Mouse (Mus musculus): Measurements from ENCODE around the gene Mmd2.

Mmd2 gene

DNA sequence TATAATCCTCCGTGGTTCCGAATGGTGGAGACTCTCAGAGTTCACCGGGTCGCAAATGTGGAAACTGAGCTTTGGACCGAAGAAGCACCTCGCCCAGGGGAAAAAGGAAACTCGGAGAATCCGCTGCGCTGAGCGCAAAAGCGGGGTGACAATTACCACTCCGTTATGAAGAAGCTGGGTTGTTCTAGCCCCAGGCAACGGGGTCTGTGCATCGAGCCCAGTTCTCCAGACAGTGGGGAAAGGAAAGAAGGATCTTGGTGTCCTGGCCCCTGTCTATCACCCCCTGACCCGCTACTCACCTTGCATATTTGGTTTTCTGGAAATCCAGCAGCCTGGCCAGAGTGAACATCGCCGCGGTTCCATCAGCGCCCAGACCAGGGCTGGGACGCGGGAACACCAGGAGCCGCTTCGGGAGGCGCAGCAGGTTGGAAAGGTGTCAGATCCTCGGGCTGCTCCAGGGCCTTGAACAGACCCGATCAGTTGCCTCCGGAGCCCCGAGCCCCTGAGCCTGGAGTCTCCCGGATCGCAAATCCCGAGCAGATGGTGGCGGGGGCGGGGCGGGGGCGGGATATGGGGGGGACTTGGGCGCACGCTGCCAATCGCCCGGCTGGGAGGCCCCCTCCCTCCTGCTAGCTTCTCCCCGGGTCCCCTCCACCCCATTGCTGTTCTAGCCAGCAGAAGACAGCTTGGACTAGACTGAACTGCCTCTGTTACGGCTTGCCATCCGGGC, at the start of gene Mmd2:
Gene Mmd2 (minus strand): TSS at position 542 of the 730 bp plus-strand sequence.
- peak; percentile 34 for DNase-seq

DNA sequence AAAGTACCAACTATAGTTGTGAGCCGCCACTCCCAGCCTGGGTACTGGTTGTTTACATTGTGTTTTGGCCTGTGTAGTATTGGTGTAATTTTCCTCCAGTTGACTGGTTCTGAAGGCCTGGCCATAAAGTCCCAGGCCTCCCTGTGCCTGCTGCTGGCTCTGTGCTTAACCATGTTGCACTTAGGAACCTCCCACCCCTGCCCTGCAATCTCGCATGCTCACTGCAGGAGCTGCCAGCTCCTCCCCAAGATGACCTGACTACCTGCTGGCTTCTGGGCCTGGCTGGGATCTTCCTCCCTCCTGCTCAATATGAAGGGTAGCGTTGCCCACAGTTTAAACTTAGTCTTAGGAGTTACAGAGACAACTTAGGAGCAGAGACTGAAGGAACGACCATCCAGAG, 43.7 kb upstream of the Mmd2 start:
- DNase-seq = peak; percentile 26

DNA sequence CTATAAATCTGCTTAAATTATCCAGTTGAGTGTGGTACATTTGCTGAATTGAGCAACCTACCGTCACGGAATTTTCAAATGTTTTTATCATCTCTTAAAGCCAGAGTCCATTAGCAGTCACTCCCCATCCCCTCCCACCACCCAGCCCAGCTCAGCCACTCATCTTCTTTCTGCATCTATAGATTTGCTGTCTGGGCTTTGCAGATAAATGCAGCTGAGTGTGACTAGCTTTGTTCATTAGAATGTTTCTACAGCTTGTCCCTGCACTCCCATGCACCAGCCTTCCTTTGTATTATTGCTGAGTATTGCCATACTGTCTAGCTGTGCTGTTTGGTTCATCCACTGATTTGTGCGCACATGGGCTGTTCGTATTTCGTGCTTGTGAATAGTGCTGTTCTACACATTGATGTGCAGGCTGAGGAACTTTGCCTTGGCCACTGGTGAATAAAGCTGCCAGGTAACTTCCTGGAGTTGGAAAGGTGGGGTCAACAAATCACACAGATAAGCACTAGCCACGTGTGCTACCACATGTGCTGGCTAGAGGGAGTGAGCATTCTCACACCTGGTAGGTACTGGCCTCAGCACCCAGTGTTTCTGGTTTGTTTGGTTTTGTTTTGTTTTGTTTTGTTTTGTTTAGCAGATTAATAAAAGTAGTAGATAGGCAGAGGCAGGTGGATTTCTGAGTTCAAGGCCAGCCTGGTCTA, 42.3 kb upstream of the Mmd2 start:
- DNase-seq = no peak

DNA sequence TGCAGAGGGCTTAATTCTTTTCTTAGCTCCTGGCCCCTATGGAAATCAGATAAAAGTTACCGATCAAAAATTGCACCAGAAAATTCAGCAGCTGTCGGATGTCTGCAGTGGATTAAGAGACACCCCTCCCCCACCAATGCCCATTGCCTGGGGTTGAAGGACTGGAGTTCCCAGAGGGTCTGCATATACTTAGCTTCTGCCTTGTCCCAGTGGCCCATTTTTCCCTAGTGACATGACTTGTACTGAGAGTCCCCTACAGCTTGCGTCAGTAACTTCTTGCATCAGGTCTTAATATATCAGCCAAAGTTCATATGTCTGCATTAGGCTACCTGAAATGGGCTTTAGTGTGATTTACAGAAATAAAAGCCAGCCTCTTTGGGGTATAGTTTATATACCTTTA, 41.8 kb upstream of the Mmd2 start:
- no peak for DNase-seq

DNA sequence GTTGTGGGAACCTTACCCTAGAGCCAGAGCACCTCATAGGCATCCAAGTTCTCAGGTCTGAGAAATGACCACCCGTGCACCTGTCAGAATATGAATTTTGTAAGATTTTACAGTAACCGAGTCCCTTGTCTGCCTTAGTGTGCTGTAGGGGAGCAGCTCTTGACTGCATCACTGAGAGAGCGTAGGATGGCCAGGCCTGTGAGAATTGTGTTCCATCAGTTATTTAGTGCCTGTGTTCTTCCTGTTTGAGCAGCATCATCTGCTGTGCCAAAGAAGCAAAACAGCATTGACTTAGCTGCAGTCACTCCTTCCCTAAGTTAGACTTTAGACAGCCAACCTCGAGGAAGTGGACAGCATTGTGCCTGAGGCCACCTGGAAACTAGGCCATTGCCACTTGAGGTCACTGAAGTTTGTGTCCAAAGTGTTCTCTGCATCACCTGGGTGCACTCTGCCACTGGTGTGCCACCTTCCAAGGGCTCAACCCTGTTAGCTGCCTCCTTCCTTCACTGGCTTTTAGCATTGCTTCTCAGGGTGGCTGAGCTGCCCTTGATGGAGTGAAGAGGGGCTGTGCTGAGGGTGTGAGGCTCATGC, 41.0 kb upstream of the Mmd2 start:
- no peak for DNase-seq

DNA sequence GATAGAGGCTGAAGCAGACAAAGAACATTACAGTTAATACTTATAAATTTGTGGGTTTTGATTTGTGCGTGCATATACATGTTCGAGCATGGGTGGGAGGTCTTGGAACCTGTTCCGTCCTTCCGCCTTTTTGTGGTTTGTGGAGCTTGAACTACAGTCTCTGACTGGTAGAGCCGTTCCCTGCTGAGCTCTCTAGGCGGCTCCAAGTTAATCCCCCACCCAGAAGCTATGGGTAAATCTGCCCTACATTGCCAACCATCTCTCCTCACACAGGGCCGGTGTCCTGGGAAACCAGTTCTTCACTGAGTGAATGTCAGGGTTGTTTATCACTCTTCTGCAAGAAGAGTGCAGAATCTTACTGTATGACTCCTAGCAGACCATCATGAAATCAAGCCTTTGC, 39.6 kb upstream of the Mmd2 start:
- DNase-seq = no peak

DNA sequence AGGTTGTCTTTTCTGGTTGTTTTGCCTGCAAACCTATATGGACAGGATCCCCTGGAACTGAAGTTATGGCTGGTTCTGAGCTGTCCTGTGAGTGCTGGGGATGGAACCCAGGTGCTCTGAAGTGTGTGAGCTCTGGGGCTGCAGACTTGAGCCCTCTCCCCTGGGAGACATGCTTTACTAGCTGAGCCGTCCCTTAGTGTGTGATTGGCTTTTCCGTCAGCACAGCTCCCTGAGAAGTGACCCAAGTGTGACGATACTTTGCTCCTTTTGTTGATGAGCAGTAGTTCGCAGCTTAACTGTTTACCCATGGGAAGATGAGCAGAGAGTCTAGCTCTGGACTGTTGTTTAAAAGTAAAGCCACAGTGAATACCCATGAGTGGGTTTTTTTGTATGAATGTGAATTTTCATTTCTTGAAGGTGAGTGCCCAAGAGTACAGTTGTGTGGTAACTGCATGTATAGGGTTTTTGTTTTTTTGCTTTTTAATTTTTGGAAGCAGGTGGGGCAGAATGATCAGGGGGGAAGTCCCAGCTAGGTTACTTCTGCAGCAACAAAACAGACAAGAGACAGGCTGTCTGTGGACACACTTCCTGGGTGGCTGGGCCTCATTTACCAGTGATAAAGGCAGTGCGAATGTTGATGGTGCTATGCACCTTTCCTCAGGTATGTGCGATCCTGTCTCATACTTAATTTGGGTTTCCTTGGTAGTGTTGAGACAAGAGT, 32.9 kb upstream of the Mmd2 start:
- DNase-seq = no peak

DNA sequence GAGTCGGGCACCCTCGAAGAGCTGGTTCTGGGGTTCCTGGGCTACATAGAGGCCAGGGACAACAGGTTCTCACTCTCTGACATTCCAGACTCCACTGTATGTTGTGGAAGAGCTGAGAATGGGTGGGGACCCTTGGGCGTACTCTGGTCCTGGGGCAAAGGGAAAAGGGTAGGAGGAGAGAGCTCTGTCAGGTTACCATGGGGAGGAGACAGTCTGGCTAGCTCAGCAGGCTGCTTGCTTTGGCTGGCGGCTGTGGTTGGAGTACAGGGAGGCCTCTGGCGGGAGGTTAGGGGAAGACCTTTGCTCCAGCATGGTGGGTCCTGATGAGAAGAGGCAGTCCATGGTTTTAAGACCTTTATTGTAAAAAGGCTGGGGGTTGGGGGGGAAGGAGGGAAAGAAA, 31.5 kb upstream of the Mmd2 start:
- DNase-seq = peak; percentile 70

DNA sequence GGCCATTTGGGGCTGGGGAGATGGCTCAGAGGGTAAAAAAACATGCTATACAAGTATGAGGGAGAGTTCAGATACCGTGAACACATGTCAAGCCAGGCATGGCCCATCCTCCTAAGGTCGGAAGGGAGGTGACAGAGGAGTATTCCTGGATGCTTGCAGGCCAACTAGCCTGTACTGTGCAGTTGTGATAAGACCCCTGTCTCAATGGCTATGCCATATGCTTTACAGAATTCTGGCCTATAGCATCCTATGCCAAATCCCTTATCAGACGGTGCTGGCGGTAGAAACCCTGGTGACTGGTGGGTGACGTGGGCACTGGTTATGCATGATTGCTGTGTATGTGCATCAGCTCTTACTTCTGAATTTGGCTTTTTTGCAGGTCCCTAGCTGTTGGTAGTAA, 29.2 kb upstream of the Mmd2 start:
- no peak for DNase-seq

DNA sequence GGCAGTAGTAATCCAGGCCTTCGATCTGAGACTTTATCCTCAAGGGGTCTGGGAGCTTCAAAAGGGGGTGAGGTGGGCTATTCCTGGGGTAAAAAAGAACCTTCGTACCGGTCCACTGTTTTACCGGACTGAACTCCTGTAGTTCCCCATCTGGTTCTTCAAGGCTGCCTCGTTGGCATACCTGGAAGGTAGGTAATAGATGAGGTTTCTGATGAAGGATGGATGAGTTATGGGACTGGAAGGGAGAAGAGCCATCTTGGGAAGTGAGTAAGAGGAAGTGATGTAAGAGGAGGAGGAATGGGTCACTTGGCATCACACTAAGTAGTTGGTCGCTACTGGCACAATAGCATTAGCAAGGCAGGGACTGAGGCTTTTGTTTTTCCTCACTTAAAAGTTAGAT, 21.6 kb upstream of the Mmd2 start:
- DNase-seq = no peak

DNA sequence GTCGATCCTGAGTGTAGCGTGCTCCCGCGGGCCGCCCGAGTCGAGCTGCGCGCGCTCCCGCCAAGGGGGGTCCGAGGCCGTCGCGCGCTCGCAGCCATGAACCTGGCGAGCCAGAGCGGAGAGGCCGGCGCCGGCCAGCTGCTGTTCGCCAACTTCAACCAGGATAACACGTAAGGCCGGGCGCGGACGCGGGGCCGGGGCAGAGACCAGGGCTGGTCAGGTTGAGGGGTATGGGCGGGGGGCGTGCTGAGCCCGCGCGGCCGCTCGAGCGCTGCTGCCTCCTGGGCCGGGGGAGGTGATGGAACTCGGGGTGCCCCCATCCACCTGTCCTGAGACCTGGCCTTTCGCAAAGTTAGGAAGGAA, 21.0 kb upstream of the Mmd2 start:
- no peak for DNase-seq

DNA sequence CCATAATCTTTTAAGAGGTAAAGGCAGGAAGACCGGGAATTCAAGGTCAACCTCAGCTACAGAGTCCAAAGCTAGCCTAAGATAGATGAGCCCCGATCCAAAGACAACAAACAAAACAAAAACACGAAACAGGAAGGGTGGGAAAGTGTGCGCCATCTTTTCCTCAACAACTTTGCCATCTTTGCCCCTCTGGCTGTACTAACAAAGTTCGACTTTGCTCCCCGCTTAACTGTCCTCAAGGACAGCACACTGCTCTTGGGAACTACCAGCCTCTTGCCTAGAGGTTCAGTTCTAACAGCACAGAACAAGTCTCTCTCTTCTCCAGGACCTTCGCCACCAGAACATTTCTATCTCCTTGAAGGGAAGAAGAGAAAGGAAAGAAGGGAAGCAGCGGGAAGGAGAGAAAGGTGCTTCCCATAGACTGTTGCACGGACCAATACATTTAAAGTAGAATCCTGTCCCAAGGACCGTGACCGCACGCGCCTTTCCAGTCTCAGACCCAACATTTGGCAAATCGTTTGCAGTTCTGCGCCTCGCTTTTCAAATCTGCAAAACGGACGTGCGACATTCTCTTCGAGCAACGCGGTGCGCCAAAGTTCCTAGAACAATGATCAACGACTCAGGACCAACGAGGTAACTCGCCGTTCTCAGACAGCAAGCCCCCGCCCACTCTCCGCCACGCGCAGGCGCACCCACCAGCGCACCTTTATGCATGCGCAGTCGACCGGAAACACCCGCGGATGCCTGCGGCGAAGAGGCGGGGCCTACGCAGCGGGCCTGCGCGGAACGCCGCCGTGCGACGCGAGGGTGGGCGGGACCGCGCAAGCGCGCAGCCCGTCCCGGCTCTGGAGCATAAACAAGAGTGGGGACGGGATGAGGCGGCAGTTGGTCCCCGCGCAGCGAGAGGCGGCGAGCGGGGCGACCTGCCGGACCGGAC, 20.4 kb upstream of the Mmd2 start:
- DNase-seq = peak; percentile 98

DNA sequence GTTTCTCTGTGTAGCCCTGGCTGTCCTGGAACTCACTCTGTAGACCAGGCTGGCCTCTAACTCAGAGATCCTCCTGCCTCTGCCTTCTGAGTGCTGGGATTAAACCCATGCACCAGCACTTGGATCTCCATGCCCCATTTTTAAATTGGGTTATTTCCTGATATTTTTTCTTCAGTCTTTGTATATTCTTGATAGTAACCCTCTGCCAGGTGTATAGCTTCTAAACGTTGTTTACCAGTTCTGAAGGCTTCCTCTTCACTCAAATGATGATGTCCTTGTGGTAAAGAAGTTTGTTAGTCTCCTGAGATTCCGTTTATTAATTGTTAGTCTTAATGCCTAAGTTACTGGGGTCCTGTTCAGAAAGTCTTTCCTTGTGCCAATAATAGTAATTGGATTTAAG, 18.8 kb upstream of the Mmd2 start, which contains the start of gene Wipi2:
Gene Wipi2 (plus strand): TSS at position 301 of the 400 bp plus-strand sequence.
- DNase-seq = no peak

DNA sequence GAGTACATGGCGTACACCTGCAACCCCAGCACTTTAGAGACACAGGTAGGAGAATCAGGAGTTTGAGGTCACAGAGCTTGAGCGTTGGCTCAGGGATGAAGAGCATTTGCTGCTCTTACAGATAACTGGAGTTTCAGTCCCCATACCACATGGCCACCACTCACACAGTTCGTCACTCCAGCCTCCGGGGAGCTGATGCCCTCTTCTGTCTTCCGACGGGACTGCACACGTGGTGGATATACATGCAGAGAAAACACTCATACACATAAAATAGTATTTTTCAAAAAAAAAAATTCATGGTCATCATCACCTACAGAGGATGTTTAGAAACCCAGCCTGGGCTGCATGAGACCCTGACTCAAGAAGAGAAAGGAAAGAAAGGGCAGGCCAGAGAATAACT, 14.5 kb upstream of the Mmd2 start:
- DNase-seq = no peak

DNA sequence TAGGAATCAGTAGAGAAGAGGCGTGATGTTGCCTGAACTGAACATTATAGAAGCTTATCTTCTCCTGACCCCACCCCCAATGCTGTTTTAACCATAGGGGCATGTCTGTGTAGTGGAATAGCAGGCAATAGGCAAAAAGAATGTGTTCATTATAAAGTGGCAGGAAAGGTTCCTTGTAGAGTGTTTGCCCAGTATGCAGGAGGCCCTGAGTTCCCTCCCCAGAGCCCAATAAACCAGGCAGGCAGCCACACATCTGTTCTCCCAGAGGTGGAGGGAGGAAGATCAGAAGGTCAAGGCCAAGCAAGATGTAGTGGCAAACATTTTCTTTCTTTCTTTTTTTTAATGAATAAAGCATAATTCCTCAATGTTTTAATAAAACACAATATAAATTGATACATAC, 13.5 kb upstream of the Mmd2 start:
- no peak for DNase-seq

DNA sequence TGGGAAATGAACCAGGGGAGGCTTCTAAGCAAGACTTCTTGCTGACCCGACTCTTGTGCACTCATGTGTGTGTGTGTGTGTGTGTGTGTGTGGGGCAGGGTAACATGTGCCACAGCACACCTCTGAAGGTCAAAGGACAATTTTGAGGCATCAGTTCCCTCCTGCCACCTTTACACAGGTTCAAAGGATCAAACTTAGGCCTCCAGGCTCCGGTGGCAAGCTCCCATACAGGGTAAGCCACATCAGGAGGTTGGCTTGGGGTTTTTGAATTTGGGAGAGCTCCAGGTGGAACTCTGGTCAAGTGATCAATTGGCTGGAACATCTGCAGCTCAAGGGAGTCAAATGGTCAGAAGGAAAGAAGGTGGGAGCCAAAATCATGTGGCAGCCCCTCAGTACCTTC, 12.8 kb upstream of the Mmd2 start:
- DNase-seq = no peak

DNA sequence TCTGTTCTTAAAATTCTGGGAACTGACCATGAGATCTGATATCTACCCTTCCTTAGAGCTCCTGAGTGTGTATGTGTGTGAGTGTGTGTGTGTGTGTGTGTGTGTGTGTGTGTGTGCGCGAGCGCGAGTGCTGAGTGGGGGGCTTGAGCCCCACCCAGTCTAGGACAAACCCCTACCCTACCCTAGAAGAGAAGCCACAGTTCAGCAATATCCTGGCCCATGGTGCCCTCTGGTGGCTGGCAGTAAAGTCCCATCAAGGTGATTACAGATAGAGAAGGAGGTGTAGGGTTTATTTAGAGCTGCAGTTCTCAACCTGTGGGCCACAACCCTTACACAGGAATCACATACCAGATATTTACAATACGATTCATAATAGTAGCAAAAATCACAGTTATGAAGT, 11.3 kb upstream of the Mmd2 start:
- DNase-seq = peak; percentile 72

DNA sequence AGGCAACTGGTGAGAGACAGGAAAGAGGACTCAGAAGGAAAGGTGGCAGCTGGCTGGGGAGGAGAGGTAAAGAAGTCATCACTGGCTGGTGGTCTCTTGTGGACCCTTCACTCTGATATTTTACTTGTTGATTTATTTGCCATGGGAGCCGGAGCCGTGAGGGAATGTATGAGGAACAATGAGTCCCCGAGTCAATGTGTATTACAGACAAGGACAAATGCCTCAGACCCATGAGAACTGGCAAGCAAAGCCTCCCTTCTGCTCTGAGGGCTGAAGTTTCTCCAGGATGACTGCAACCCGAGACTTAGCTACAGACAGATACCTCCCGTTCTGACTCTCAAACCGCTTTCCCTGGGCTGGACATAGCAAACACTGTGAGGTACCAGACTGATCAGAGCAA, 7.7 kb upstream of the Mmd2 start:
- DNase-seq = no peak

DNA sequence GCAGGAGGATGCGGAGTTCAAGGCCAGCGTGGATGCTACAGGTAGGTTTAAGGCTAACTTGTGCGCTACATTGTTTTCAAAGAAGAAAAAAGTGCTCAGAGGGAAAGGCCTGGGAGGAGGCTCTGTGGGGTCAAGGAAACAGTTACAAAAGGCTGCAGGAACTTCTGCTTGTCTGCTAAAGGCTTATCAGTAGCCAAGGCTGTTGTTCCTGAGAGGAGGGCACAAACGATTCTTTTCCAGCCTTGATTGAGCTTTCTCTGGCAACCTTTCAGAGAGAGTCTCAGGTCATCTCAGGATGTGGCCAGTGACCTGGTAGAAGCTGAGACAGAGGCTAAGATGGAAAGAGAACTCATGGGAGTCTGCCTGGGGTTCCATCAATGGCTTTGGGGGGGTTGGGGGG, 7.0 kb upstream of the Mmd2 start:
- no peak for DNase-seq

DNA sequence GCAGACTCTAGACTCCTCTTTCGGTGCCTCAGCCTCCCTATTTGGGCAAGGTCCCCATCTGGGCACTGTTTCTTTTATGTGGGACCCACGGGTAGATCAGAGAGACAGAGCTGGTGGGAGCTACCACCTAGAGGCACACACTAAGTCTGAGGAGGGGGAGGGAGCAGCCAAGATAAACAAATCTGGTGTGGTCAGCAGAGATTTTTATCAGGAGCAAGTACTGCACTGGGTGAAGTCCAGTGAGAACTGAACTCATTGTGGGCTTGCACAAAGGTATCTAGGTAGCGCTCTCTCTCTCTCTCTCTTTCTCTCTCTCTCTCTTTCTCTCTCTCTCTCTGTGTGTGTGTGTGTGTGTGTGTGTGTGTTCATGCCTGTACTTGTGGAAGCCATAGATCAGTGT, 5.9 kb upstream of the Mmd2 start:
- no peak for DNase-seq

DNA sequence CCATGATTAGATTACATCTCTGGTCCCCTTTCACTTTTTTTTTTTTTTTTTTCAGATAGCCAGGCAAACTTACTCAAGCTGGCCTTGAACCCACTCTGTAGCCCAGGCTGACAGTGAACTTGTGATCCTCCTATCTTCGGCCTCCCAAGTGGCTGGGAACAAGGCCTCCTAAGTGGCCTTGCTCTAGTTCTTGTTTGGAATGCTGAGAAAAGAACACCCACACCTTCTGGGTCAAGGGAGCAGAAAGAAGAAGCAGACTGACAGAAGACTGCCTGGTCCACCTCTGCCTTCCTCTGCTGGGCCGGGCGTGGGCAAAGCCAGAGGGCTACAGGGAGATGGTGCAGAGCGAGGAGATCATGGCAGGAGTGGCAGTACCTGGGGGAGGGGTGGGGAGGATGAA, 1.8 kb upstream of the Mmd2 start:
- DNase-seq = no peak

DNA sequence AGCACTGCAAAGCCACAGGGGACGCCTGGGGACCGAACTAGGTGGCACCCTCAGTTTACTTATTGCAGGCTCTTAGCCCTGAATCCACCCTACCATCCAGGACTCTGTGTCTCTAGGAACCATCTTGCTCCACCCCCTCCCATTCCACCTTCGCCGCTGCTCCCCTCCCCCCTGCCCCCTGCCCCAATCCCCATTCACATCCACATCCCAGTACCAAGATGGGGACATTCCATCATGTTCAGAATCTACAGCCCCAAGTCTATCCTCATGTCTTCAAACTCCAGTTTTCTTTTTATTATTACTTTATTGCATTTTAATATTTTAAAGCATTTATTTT, 357 bp upstream of the Mmd2 start:
- DNase-seq = no peak

DNA sequence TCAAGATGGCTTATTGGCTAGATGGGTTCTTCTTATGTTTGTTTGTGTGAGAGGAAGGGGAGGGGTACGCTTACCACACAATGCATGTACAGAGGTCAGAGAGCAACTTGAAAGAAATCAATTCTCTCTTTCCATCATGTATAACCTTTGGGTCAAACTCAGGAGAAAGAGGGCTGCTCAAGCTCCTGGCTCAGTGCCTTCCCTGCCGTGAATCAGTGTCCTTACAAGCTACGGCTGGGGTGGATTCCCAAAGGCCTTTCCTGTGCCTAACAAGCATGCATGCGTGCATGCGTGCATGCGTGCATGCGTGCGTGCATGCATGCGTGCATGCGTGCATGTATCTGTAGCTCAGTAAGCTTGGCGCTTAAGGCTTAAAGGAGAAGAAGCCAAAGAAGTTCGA, 3.3 kb downstream of the Mmd2 start:
- DNase-seq = no peak
